Comparison of ENCODE assay signal across 9 mouse cellular contexts in genomic region chr8:48016538-48016937, GRCm38 (mm10). TPM values are rescaled to one million over a fixed set of nuclear protein-coding genes. Genes with fewer than 3 reads are reported as not detected.
DNase-seq lines count a peak whose midpoint lies in the region; ATAC-seq and TF ChIP-seq lines count a peak whose summit lies in the region.
"Had no signal": no experiment of that assay in that cellular context is flagged by ENCODE, and none has a peak within 500 bp of the region (broad histone marks: within the 10 kb centered on the region; RNA-seq: fewer than 3 reads in every experiment).

No protein-coding gene starts in this region.

- H3K36me3 ChIP-seq in heart, embryonic 16.5 days (ENCODE audit: control insufficient read depth, insufficient read depth), result no peaks in the 10 kb centered on the region
- H3K36me3 ChIP-seq: lung, embryonic 15.5 days had no signal

- peak; percentile 91 for DNase-seq in ES-CJ7 (ENCODE audit: low read depth, low spot score)
- DNase-seq in kidney, postnatal 36 days, result peak; percentile 73 to 86
- peak; percentile 73 to 76 for DNase-seq in lung, adult 18-20 months
- DNase-seq in retina, embryonic 14.5 days (ENCODE audit: low spot score), result peak; percentile 92
- DNase-seq in thymus, postnatal 14 days, result peak; percentile 69

- H3K27ac ChIP-seq in bone marrow macrophage, adult 2 months (ENCODE audit: insufficient read depth, low read depth, low read length), result no peak overlapping the region
- no peak overlapping the region for H3K27ac ChIP-seq in heart, embryonic 16.5 days (ENCODE audit: low read length)
- H3K27ac ChIP-seq: lung, embryonic 15.5 days had no signal

- TF ChIP-seq POLR2A in bone marrow macrophage, adult 2 months (IDR thresholded peaks at IDR 0.05; ENCODE audit: borderline replicate concordance, low read depth, low read length), result no peak

- peak; percentile 89 for TF ChIP-seq CTCF in bone marrow macrophage, adult 2 months (IDR thresholded peaks at IDR 0.05; ENCODE audit: low read depth, low read length)

- H3K4me2 ChIP-seq in heart, embryonic 16.5 days (ENCODE audit: low read depth, low read length), result no peak overlapping the region
- H3K4me2 ChIP-seq: lung, embryonic 15.5 days had no signal

- H3K27me3 ChIP-seq in heart, embryonic 16.5 days (ENCODE audit: control insufficient read depth, insufficient read depth, low read length), result no peaks in the 10 kb centered on the region
- H3K27me3 ChIP-seq: lung, embryonic 15.5 days had no signal

- WGBS in heart, embryonic 16.5 days, result 23% methylated on average over 8 of the region's 8 CpGs

- H3K4me3 ChIP-seq in bone marrow macrophage, adult 2 months (ENCODE audit: insufficient read depth, low read length), result no peak overlapping the region
- H3K4me3 ChIP-seq in heart, embryonic 16.5 days (ENCODE audit: low read length), result no peak overlapping the region
- H3K4me3 ChIP-seq: lung, embryonic 15.5 days had no signal

- H3K4me1 ChIP-seq in bone marrow macrophage, adult 2 months (ENCODE audit: control insufficient read depth, insufficient read depth, low read length), result no peaks in the 10 kb centered on the region
- no peaks in the 10 kb centered on the region for H3K4me1 ChIP-seq in heart, embryonic 16.5 days (ENCODE audit: control insufficient read depth, insufficient read depth, low read length)
- H3K4me1 ChIP-seq: lung, embryonic 15.5 days had no signal

- no peak overlapping the region for H3K9ac ChIP-seq in heart, embryonic 16.5 days (ENCODE audit: low read length)
- H3K9ac ChIP-seq: lung, embryonic 15.5 days had no signal

- no peaks in the 10 kb centered on the region for H3K9me3 ChIP-seq in heart, embryonic 16.5 days (replicated peaks; ENCODE audit: control insufficient read depth, low read length)
- H3K9me3 ChIP-seq: lung, embryonic 15.5 days had no signal

- ATAC-seq in erythroblast, adult 5-6 weeks (replicated peaks; ENCODE audit: low FRiP score, poor library complexity, severe bottlenecking), result peak; percentile 52; the same call in 1 of the 2 replicates
- ATAC-seq in heart, embryonic 16.5 days (replicated peaks; ENCODE audit: extremely low read depth, insufficient read depth, low FRiP score), result peak; percentile 45; the same call in 1 of the 2 replicates

RNA-seq across cellular contexts. Expression of gene Wwc2, which starts 25.8 kb away (rescaled TPM):
- 7.5 and 8.7 TPM in 2 replicates for polyA plus RNA-seq in bone marrow macrophage, adult 2 months (2012; ENCODE audit: insufficient read depth, insufficient read length, missing spikeins)
- total RNA-seq in erythroblast, adult 5-6 weeks (2015; ENCODE audit: low replicate concordance), result 1.3 and 1.7 TPM in 2 replicates
- total RNA-seq in erythroblast, adult 5-6 weeks (2017; ENCODE audit: low replicate concordance), result 0.17 and 0.42 TPM in 2 replicates
- 10.1 and 12.1 TPM in 2 replicates for polyA plus RNA-seq in heart, embryonic 16.5 days (2015; fragmentation: Nextera tagmentation; extraction: Ambion mirVana)
